In the genomic region with DNA sequence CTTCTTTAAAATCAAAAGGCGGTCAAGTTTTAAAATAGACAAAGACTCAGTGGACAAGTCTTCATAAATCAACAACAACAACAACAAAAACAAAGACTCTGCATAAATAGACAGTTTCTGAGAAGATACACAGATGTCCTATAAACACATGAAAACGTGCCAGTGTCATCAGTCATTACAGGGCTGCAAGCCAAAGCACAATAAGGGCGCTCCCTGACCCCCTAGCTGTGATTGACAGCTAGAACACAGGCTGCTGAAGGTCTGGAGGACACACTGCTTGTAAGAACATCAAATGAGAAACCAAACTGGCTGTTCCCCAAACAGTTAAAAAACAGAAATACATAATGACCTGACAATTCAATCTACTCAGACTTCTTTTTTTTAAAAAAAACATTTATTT, we compare ENCODE assay signal across 19 mouse cellular contexts. TPM values are rescaled to one million over a fixed set of nuclear protein-coding genes. Genes with fewer than 3 reads are reported as not detected.
"Had no signal": no experiment of that assay in that cellular context is flagged by ENCODE, and none has a peak within 500 bp of the region (broad histone marks: within the 10 kb centered on the region; RNA-seq: fewer than 3 reads in every experiment).

No protein-coding gene starts in this region.

- H3K9ac ChIP-seq: hindbrain, embryonic 14.5 days; intestine, embryonic 15.5 days; limb, embryonic 12.5 days; liver, embryonic 15.5 days; lung, embryonic 15.5 days; midbrain, embryonic 12.5 days; neural tube, embryonic 13.5 days; stomach, embryonic 15.5 days had no signal

- DNase-seq: liver; retina, postnatal 1 day; right cerebral cortex, postnatal 4 days; thymus, adult 2 months; thymus, postnatal 25 days had no signal

- H3K27ac ChIP-seq: hindbrain, embryonic 14.5 days; intestine, embryonic 15.5 days; layer of hippocampus, adult 2 months; limb, embryonic 12.5 days; liver, embryonic 15.5 days; lung, embryonic 15.5 days; macrophage; midbrain, embryonic 12.5 days; neural tube, embryonic 13.5 days; stomach, embryonic 15.5 days had no signal

- H3K27me3 ChIP-seq: intestine, embryonic 15.5 days; limb, embryonic 12.5 days; liver, embryonic 15.5 days; lung, embryonic 15.5 days; stomach, embryonic 15.5 days had no signal

- H3K9me3 ChIP-seq: intestine, embryonic 15.5 days; limb, embryonic 12.5 days; liver, embryonic 15.5 days; lung, embryonic 15.5 days; megakaryocyte, embryonic 14.5 days; midbrain, embryonic 12.5 days; neural tube, embryonic 13.5 days; stomach, embryonic 15.5 days had no signal

- H3K4me2 ChIP-seq: hindbrain, embryonic 14.5 days; intestine, embryonic 15.5 days; limb, embryonic 12.5 days; liver, embryonic 15.5 days; lung, embryonic 15.5 days; midbrain, embryonic 12.5 days; neural tube, embryonic 13.5 days; stomach, embryonic 15.5 days had no signal

- ATAC-seq: intestine, embryonic 15.5 days; midbrain, embryonic 16.5 days had no signal

- H3K4me1 ChIP-seq: intestine, embryonic 15.5 days had no signal

- H3K36me3 ChIP-seq: intestine, embryonic 15.5 days; limb, embryonic 12.5 days; liver, embryonic 15.5 days; lung, embryonic 15.5 days; midbrain, embryonic 12.5 days; neural tube, embryonic 13.5 days; stomach, embryonic 15.5 days had no signal

- H3K4me3 ChIP-seq: intestine, embryonic 15.5 days; layer of hippocampus, adult 2 months; limb, embryonic 12.5 days; liver, embryonic 15.5 days; lung, embryonic 15.5 days; megakaryocyte, embryonic 14.5 days; midbrain, embryonic 12.5 days; neural tube, embryonic 13.5 days; stomach, embryonic 15.5 days had no signal

RNA-seq across cellular contexts. Expression of a gene that starts 39.1 kb away (rescaled TPM):
- polyA plus RNA-seq: hindbrain, embryonic 14.5 days; intestine, embryonic 15.5 days; kidney, embryonic 16.5 days; limb, embryonic 12.5 days; liver, embryonic 15.5 days; macrophage; midbrain, embryonic 12.5 days; neural tube, embryonic 13.5 days; stomach, embryonic 15.5 days; urinary bladder, adult 2 months had no signal
